Mouse (Mus musculus) ES-Bruce4 (cell line): Measurements from ENCODE around the gene Cog5. TPM values are rescaled to one million over a fixed set of nuclear protein-coding genes. Genes with fewer than 3 reads are reported as not detected.

Experiments used
- H3K27ac ChIP-seq: 2 replicates; pipeline ENCODE4 v1.5.1; 2012; ENCODE audit warnings: low read length, inconsistent platforms; ENCODE audit not compliant: insufficient read depth
- H3K27me3 ChIP-seq: 2 replicates; pipeline ENCODE4 v1.6.1; 2012; ENCODE audit warnings: mild to moderate bottlenecking, low read length, inconsistent platforms; ENCODE audit not compliant: control insufficient read depth, poor library complexity, insufficient read depth, severe bottlenecking
- H3K36me3 ChIP-seq: 2 replicates; pipeline ENCODE4 v1.6.1; 2012; ENCODE audit warnings: inconsistent platforms, mild to moderate bottlenecking, low read length, moderate library complexity; ENCODE audit not compliant: control insufficient read depth, poor library complexity, insufficient read depth, severe bottlenecking
- H3K4me1 ChIP-seq: one replicate; pipeline ENCODE4 v1.8.1; 2011; ENCODE audit warnings: low read length; ENCODE audit not compliant: control insufficient read depth, insufficient read depth
- H3K4me3 ChIP-seq: 2 replicates; pipeline ENCODE4 v1.5.1; 2011; ENCODE audit warnings: low read depth, mild to moderate bottlenecking, low read length
- H3K9ac ChIP-seq: 2 replicates; pipeline ENCODE4 v1.6.1; 2012; ENCODE audit warnings: low read depth, mild to moderate bottlenecking, inconsistent platforms; ENCODE audit not compliant: poor library complexity, severe bottlenecking
- H3K9me3 ChIP-seq: replicated peaks from 2 replicates; pipeline ENCODE4 v1.6.1; 2012; ENCODE audit warnings: mild to moderate bottlenecking, low read length, inconsistent platforms; ENCODE audit not compliant: control insufficient read depth, poor library complexity, insufficient read depth, severe bottlenecking
- CTCF ChIP-seq: IDR thresholded peaks from one replicate; pipeline ENCODE4 v1.8.1; 2011; ENCODE audit warnings: low read depth, low read length
- EP300 ChIP-seq: IDR thresholded peaks from 2 replicates; pipeline ENCODE4 v1.6.1; 2011; ENCODE audit warnings: low read depth, low read length; ENCODE audit not compliant: insufficient read depth
- POLR2A ChIP-seq: IDR thresholded peaks from one replicate; pipeline ENCODE4 v1.8.1; 2011; ENCODE audit warnings: low read length; ENCODE audit not compliant: insufficient read depth
- polyA plus RNA-seq: library from polyadenylated mRNA; stranded (reverse); fragments of >200 nt; gene quantifications from 2 replicates; pipeline ENCODE4 v1.2.4, GENCODE M21; 2011; ENCODE audit warnings: low read depth; ENCODE audit not compliant: missing spikeins, insufficient read depth, insufficient read length

The Cog5 gene
- polyA plus RNA-seq, 1 experiment, result 50.6 TPM

GRCm38 (mm10) chr12:31730126-31730525, 75.5 kb downstream of the Cog5 start:
- Histone ChIP-seq H3K9ac (no peak overlapping the region), H3K27me3 (no peaks in the 10 kb centered on the region), H3K4me1 (peaks cover 3% of the 10 kb centered on the region), H3K36me3 (no peaks in the 10 kb centered on the region), H3K4me3 (no peak overlapping the region), H3K9me3 (no peaks in the 10 kb centered on the region), H3K27ac (no peak overlapping the region)
- TF ChIP-seq EP300, result no peak
- TF ChIP-seq POLR2A, result no peak
- TF ChIP-seq CTCF, result no peak

DNA sequence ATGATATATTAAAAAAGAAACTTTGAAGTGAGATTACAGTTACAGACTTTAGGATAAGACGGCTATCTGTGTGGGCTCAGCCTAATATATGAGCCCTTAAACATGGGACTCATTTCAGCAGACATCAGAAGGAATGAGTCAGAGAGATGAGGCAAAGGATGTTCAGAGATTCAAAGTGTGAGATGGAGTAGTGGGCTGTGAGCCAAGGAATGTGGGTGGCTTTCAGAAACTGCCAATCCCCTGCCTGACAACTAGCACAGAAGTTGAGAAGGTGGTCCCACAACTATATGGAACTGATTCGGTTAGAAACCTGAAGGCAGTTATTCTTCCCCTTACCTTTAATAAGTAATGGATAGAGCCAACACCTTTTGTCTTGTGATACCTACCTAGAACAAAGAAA, 79.9 kb downstream of the Cog5 start:
- Histone ChIP-seq H3K9ac (no peak overlapping the region), H3K36me3 (no peaks in the 10 kb centered on the region), H3K27ac (no peak overlapping the region), H3K27me3 (no peaks in the 10 kb centered on the region), H3K4me3 (no peak overlapping the region), H3K4me1 (peaks cover 3% of the 10 kb centered on the region), H3K9me3 (no peaks in the 10 kb centered on the region)
- no peak for TF ChIP-seq CTCF
- TF ChIP-seq POLR2A, result no peak
- TF ChIP-seq EP300, result no peak

GRCm38 (mm10) chr12:31747301-31747700, 92.6 kb downstream of the Cog5 start:
- no peaks in the 10 kb centered on the region for H3K27me3 ChIP-seq
- no peak overlapping the region for H3K4me3 ChIP-seq
- TF ChIP-seq CTCF (no peak), POLR2A (no peak), EP300 (no peak)
- H3K27ac ChIP-seq, result no peak overlapping the region
- no peaks in the 10 kb centered on the region for H3K9me3 ChIP-seq
- no peaks in the 10 kb centered on the region for H3K36me3 ChIP-seq
- H3K9ac ChIP-seq, result no peak overlapping the region
- no peaks in the 10 kb centered on the region for H3K4me1 ChIP-seq

DNA sequence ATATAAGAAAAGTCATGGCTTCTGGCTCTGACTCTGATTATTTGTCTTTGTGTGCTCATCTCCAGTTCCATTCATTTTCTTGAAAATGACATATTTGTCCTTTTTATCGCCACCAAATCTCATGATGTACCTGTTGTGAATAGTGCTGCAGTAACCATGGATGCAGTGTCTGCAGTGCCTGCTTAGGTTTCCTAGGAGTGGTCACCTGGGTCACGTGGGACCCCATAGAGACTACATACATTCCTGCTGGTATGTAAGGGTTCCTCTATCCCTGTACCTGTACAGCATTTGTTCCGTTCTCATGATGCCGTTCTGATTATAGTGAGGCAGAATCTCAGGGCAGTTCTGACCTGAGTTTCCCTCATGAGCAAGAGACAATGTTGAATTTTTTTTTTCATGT, 95.2 kb downstream of the Cog5 start:
- TF ChIP-seq CTCF, result no peak
- no peak for TF ChIP-seq POLR2A
- TF ChIP-seq EP300, result no peak
- Histone ChIP-seq H3K4me3 (no peak overlapping the region), H3K9ac (no peak overlapping the region), H3K27ac (no peak overlapping the region), H3K27me3 (no peaks in the 10 kb centered on the region), H3K4me1 (no peaks in the 10 kb centered on the region), H3K36me3 (no peaks in the 10 kb centered on the region), H3K9me3 (no peaks in the 10 kb centered on the region)

DNA sequence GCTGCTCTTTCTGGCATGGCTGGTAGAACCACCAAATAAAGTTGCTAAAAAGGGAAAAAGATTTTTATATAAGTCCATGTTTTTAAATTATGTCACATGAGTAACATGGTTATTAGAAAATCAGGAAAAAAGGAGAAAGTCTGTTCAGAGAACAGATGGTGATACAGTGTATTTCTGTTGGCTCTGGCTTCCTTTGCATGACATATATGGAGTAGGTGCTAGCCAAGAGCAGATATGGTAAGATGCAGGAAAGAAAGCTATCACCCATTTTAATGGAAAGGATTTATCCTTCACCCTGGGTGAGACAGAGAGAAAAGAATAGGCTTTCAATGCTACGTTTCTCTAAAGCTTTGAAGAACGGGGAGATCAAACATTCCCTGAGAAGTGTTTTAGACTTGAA, 99.8 kb downstream of the Cog5 start:
- H3K9ac ChIP-seq, result no peak overlapping the region
- H3K4me1 ChIP-seq, result peaks cover 2% of the 10 kb centered on the region
- H3K4me3 ChIP-seq, result no peak overlapping the region
- H3K27me3 ChIP-seq, result no peaks in the 10 kb centered on the region
- H3K36me3 ChIP-seq, result no peaks in the 10 kb centered on the region
- TF ChIP-seq POLR2A (no peak), EP300 (no peak), CTCF (no peak)
- no peak overlapping the region for H3K27ac ChIP-seq
- no peaks in the 10 kb centered on the region for H3K9me3 ChIP-seq

DNA sequence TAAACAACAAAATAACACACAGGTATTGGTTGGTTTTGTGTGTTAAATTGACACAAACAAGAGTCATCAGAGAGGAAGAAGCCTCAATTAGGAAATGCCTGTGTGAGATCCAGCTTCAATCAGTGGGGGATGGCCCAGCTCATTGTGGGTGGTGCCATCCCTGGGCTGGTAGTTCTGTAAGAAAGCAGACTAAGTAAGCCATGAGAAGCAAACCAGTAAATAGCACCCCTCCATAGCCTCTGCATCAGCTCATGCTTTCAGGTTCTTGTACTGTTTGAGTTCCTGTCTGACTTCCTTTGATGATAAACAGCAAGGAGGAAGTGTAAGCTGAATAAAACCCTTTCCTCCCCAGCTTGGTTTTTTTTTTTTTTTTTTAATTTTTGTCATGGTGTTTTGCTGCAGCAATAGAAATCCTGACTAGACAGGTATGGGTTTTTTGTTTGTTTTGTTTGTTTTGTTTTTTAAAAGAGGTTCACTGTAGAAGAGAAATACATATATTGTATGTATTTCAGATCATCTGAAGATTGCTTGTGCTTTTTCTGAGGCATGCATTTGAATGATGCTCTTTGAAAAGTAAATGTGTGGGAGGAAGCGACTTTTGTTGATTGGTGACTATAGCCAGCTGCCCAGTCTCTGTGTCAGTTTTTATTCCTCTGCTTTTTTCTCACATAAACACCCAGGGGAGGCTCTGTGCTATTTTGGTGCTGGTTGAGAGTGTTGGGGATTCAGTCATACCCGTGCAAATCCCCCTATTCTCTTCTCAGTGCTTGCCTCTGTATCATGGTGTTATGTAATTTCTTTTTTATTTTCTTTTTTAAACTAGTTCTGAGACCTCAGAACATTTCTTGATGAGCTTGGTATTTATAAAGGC, 101.5 kb downstream of the Cog5 start:
- Histone ChIP-seq H3K36me3 (no peaks in the 10 kb centered on the region), H3K4me1 (peaks cover 2% of the 10 kb centered on the region), H3K9ac (no peak overlapping the region), H3K4me3 (no peak overlapping the region), H3K27me3 (no peaks in the 10 kb centered on the region), H3K9me3 (no peaks in the 10 kb centered on the region), H3K27ac (no peak overlapping the region)
- TF ChIP-seq POLR2A (no peak), CTCF (no peak), EP300 (no peak)
